Mouse (Mus musculus) layer of hippocampus, postnatal 10 days (tissue): Measurements from ENCODE around the gene Ap2a2. TPM values are rescaled to one million over a fixed set of nuclear protein-coding genes. Genes with fewer than 3 reads are reported as not detected.

Source experiments
- DNase-seq, 2 experiments: peaks; one replicate each; pipeline ENCODE4 v3.0.0; 2021; ENCODE audit warnings: low spot score in 2 of 2
- long read RNA-seq: library from polyadenylated mRNA; stranded (forward); transcript quantifications from one replicate; pipeline ENCODE4 v2.0.0, GENCODE M21; 2023
- total RNA-seq, 2 experiments: library from RNA; stranded (reverse); gene quantifications; 2 replicates each; pipeline ENCODE4 v1.2.3; 2021

Ap2a2 gene
- total RNA-seq, result 100 to 1,000 TPM; 271 to 272 TPM
- long read RNA-seq, full-length matches to known transcripts, result 88 of 183 reads
- long read RNA-seq, partial matches to known transcripts, result 22 of 183 reads
- long read RNA-seq, other reads (novel, unspliced or antisense), result 73 of 183 reads

- DNase-seq, result peak; percentile 85 to 91
Observed at GRCm38 (mm10) chr7:141561682-141562391, at the start of gene Ap2a2. TSS of gene Ap2a2 (plus strand) at chr7:141562173.

GRCm38 (mm10) chr7:141517638-141518037, 44.3 kb upstream of the Ap2a2 start:
- DNase-seq, result no peak

DNA sequence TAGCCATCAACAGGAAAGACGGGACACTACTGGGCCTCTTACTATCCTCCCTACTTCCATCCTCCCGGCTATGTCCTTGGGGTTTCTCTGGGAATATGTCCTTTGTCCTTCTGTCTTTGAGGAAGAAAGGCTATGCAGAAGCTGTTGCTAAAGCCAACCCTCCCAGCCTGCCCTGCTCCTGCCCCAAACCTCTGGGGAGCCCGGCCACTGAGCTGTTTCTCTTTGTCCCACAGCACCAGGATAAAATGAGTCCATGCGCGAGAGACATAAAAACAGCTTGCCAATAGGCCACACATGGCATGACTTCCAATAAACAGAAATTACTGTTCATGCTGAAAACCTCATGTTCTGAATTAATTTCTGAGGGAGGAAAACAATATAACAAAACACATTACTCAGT, 43.7 kb upstream of the Ap2a2 start:
- no peak for DNase-seq

DNA sequence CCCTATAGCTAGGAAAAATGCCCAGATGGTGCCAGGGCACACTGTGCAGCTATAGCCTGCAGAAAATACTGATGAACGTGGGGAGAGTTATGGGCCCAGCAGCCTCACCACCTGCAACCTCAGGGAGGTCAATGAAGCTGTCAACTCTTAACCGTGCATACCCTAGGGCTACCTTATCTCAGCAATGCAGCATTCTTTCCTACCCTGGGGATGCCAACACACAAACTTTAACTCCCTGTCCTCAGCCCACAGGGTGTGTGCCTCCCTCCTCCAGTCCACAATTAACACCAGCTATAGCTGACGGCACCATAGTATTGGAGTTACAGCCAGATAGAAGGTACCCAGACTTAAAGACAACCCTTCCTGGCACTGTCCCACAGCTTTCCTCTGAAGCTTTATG, 43.0 kb upstream of the Ap2a2 start:
- DNase-seq, result no peak

DNA sequence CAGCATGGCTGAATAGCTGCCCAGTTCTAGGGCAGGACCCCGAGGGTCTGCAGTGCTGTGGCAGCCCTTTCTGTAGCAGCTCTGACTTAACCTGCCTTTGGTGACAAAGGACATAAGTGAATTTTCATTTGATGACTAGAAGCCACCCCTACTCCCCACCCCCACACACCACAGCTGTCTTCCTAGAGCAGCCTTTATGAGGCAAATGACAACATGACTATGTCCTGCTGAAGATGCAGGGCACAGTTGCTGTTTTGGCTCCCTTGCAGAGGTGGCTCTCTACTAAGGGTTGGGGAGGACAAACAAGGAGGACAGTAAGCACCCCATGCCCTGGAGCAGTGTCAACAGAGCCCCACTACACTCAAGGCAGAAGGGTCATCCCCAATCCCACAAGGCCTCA, 42.2 kb upstream of the Ap2a2 start:
- no peak for DNase-seq

- no peak for DNase-seq
Observed at GRCm38 (mm10) chr7:141523007-141523406, 39.0 kb upstream of the Ap2a2 start.

- no peak for DNase-seq
Observed at GRCm38 (mm10) chr7:141524271-141524670, 37.7 kb upstream of the Ap2a2 start.

DNA sequence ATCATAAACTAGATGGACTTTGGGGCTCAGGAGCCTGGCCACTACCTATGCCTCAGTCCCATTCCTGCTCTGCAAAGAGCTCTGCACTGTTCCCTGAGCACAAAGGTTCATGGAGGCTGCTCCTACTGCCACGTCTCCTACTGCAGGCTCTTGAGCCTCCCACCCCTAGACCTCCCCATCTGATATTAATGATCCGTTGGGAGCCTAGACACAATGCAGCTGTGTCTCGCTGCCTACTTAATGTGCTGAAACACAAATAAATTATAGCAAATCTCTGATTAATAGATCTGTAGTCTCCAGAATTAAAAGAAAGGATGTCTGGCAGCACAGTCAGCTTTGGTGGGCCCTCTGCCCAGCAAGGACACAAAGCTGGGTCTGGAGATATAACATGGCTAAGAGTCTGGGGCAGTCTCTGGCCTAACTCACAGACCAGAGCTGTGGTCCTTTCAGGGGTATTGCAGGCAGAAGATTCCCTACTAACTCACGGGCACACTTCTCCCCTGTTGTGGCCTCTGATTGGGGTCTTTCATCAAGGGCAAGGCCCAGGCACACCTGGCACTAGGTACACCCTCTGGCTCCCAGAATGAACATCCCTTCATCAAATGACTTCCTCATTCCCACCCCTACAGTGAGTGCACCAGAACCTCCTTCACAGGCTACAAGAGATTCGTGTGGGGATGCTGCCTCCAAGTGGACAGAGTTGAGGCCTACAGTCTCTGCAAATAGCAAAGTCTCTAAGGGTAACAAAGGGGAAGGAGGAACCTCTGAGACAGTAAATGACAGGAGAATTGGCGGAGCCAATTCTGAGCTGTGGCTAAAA, 37.0 kb upstream of the Ap2a2 start:
- peak; percentile 88 to 89 for DNase-seq

GRCm38 (mm10) chr7:141525580-141525925, 36.4 kb upstream of the Ap2a2 start:
- DNase-seq, result no peak

GRCm38 (mm10) chr7:141535570-141535969, 26.4 kb upstream of the Ap2a2 start:
- DNase-seq, result no peak

DNA sequence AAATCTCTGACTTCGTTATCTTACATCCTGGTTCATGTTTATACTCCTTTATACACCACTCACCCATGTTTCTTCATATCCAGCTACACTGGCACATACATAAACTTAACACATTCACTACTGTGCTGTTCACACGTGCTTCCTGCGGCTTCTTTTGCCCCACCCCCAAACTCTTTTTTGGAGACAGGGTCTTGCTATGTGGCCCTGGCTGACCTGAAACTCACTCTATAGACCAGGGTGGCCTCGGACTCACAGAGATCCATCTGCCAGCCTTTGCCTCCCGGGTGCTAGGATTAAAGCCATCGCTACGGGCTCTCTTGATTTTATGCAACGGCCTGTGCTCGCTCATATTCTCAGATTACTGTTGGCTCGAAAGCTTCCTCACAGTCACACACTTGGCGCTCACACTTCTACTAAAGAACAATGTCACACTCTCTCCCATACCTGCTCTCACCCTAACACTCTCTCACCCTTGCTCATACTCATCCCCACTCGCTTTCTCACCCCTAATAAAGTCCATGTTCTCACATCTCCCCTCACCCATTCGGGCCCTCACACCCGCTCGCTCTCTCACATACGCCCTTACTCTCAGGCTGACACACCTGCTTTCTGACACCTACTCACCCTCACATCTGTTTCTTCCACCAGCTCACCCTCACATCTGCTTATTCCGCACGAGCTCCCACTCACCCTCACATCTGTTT, 23.0 kb upstream of the Ap2a2 start:
- no peak for DNase-seq

GRCm38 (mm10) chr7:141539556-141540311, 22.2 kb upstream of the Ap2a2 start, which contains the start of gene Chid1:
TSS of gene Chid1 (minus strand) at chr7:141539857.
- peak; percentile 98 for DNase-seq

DNA sequence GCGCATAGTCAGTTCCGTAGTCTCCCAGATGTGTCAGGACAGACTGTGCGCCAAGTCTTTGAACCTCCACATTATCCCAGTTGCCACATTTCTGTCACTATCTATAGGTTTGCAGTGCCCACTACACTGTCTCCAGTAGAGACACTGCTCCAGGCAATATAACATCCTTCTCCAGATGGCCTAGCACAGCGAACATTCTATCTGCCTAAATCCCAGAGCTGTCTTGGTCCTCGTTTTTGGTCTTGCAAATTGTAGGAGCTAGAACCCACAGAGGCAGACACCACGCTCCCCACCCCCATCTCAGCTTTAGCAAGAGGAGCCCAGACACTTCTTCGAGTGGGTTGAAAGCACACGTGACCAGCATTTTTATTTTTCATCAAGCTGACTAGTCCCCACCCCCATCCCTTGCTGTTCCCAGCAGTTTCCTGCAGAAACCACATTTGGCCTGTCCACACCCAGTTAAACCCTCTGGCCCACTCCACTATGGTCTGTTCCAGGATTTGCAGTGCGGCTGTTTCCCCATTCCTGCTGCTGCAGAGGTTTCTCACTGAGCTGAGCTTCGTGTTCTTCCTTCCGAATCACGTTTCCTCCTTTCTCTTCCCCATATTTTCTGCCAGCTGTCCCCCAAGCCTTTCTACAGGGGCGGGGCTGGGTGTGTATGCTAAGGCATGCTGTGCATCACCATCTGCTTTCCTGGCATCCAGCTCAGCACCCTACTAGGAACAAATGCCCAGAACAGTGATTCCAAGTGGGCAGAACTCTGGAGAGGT, 21.5 kb upstream of the Ap2a2 start:
- DNase-seq, result peak; percentile 56 to 63

GRCm38 (mm10) chr7:141541681-141542080, 20.3 kb upstream of the Ap2a2 start:
- DNase-seq, result no peak

GRCm38 (mm10) chr7:141542588-141542987, 19.4 kb upstream of the Ap2a2 start:
- no peak for DNase-seq

GRCm38 (mm10) chr7:141544654-141545053, 17.3 kb upstream of the Ap2a2 start:
- DNase-seq, result peak; percentile 25

DNA sequence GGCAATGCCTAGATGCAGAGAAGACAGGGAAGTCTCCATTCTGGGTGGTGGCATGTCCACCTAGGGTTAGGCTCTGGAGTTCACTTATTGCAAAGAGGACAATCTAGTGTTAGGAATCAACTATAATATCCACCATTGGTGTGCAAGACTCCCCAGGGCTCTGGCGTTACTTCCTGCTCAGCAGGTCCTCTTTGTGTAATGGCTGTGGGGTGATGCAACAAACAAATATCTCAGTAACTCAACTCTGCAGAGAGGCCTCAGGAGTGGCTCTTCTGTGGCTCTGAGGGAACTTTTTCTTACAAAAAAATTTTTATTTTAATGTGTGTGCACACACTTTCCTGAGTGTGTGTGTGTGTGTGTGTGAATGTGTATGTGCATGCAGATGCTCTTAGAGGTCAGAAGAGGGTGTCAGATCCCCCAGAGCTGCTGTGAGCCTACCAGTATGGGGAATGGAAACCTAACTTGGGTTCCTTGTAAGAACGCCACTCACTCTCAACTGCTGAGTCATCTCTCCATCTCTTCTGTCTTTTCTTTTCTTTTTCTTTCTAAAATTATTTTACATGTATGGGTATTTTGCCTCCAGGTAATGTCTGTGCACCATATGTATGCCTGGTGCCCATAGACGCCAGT, 12.4 kb upstream of the Ap2a2 start:
- no peak for DNase-seq

- DNase-seq, result no peak
Observed at GRCm38 (mm10) chr7:141550464-141550863, 11.5 kb upstream of the Ap2a2 start.

DNA sequence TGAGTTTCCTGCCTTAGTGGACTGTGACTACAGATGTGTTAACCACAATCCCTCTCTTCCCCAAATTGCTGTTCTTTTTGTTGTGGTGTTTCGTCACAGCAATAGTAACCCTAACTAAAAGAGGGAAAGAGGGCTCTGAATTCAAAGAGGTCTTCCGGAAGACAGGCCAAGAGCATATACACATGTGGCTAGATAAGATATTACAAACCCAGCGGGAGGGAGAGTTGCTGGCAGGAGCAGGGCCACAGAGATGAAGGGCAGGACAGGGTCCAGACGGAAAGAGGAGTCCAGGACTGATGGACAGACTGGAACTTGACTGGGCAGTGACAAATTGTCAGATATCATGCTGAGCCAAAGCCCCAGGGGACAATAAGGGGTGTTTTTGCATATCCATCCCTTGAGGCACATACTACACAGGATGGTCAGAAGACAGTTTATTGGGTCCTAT, 3.6 kb upstream of the Ap2a2 start:
- DNase-seq, result no peak

- DNase-seq, result no peak
Observed at GRCm38 (mm10) chr7:141558946-141559345, 3.0 kb upstream of the Ap2a2 start.
